Comparison of ENCODE assay signal across 8 mouse cellular contexts in the genomic region with DNA sequence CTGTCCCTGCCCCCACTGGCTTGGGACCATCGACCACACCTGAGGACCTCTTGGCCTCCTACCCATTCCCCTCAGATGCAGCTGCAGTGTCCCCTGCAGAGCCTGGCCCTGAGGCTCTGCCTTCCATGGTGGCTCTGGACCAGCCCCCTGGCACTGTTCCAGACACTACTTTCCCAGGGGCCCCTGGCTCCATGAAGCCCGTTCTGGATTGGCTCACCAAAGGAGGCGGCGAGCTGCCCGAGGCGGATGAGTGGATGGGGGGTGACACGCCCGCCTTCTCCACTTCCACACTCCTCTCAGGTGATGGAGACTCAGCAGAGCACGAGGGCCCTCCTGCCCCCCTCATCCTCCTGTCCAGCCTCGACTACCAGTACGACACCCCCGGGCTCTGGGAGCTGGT. TPM values are rescaled to one million over a fixed set of nuclear protein-coding genes. Genes with fewer than 3 reads are reported as not detected.
DNase-seq lines count a peak whose midpoint lies in the region; ATAC-seq lines count a peak whose summit lies in the region.

No protein-coding gene starts in this region.

- peaks cover 92% of the 10 kb centered on the region for H3K36me3 ChIP-seq in heart, embryonic 12.5 days
- peaks cover 32% of the 10 kb centered on the region for H3K36me3 ChIP-seq in heart, embryonic 11.5 days (ENCODE audit: control insufficient read depth, insufficient read depth, low read length)

- H3K9ac ChIP-seq in heart, embryonic 12.5 days = no peak overlapping the region
- no peak overlapping the region for H3K9ac ChIP-seq in heart, embryonic 11.5 days (ENCODE audit: low read depth, low read length)

- ATAC-seq in heart, embryonic 12.5 days (ENCODE audit: insufficient number of reproducible peaks, low FRiP score) = peak; percentile 33; the same call in 1 of the 2 replicates
- ATAC-seq in heart, embryonic 11.5 days (replicated peaks; ENCODE audit: insufficient number of reproducible peaks, low FRiP score, low TSS enrichment) = no peak

- H3K4me3 ChIP-seq in heart, embryonic 12.5 days = no peak overlapping the region
- no peak overlapping the region for H3K4me3 ChIP-seq in heart, embryonic 11.5 days (ENCODE audit: low read depth, low read length)

- no peaks in the 10 kb centered on the region for H3K27me3 ChIP-seq in heart, embryonic 12.5 days (replicated peaks)
- H3K27me3 ChIP-seq in heart, embryonic 11.5 days (ENCODE audit: control insufficient read depth, insufficient read depth, low read length) = no peaks in the 10 kb centered on the region

- 67% methylated on average over 12 of the region's 12 CpGs for WGBS in heart, embryonic 12.5 days
- 76% methylated on average over 12 of the region's 12 CpGs for WGBS in heart, embryonic 11.5 days (ENCODE audit: insufficient replicate concordance)

- no peak overlapping the region for H3K4me2 ChIP-seq in heart, embryonic 12.5 days
- no peak overlapping the region for H3K4me2 ChIP-seq in heart, embryonic 11.5 days

- peak; percentile 44 to 51 for DNase-seq in left cerebral cortex, postnatal 14 days (ENCODE audit: low spot score in 2 of 2)
- no peak for DNase-seq in left cerebral cortex, adult 9 months (ENCODE audit: low spot score in 2 of 2)
- DNase-seq in adrenal gland, postnatal 10 days = peak; percentile 80
- peak; percentile 45 to 54 for DNase-seq in layer of hippocampus, postnatal 14 days (ENCODE audit: low spot score in 2 of 2)
- no peak for DNase-seq in natural killer cell, adult 2 months (ENCODE audit: low spot score in 2 of 2)
- no peak for DNase-seq in frontal cortex, postnatal 25 days (ENCODE audit: low spot score in 2 of 2)

- H3K27ac ChIP-seq in heart, embryonic 12.5 days (ENCODE audit: poor library complexity, severe bottlenecking) = peak overlapping the region; percentile 16; the same call in 1 of the 2 replicates
- H3K27ac ChIP-seq in heart, embryonic 11.5 days (ENCODE audit: low read depth, low read length) = no peak overlapping the region

- intact Hi-C loops in left cerebral cortex, postnatal 14 days (cut with DNase I) = no loop called here

- no peaks in the 10 kb centered on the region for H3K9me3 ChIP-seq in heart, embryonic 12.5 days (replicated peaks)
- no peaks in the 10 kb centered on the region for H3K9me3 ChIP-seq in heart, embryonic 11.5 days (replicated peaks; ENCODE audit: control insufficient read depth, low read length)

- H3K4me1 ChIP-seq in heart, embryonic 12.5 days (replicated peaks) = peaks cover 37% of the 10 kb centered on the region
- peaks cover 10% of the 10 kb centered on the region for H3K4me1 ChIP-seq in heart, embryonic 11.5 days (ENCODE audit: control insufficient read depth, insufficient read depth, low read length)

RNA-seq across cellular contexts. Expression of gene Plxnb1, which starts 9.8 kb away (rescaled TPM):
- 11.1 and 11.7 TPM in 2 replicates for polyA plus RNA-seq in heart, embryonic 12.5 days (2016; fragmentation: Nextera tagmentation; extraction: Ambion mirVana)
- polyA plus RNA-seq in heart, embryonic 11.5 days (2014; fragmentation: Nextera tagmentation; extraction: Ambion mirVana) = 5.5 and 6.8 TPM in 2 replicates
- 10 to 100 TPM; 67.2 to 69.8 TPM for total RNA-seq in left cerebral cortex, postnatal 14 days (2021)
- 10 to 100 TPM; 46.9 to 69.6 TPM for total RNA-seq in adrenal gland, postnatal 10 days (2021)
- 10 to 100 TPM; 90.5 to 91.9 TPM for total RNA-seq in layer of hippocampus, postnatal 14 days (2021)

RNA-seq across cellular contexts. Expression of gene Tma7, which starts 22.6 kb away (rescaled TPM):
- polyA plus RNA-seq in heart, embryonic 12.5 days (2016; fragmentation: Nextera tagmentation; extraction: Ambion mirVana) = 715 and 742 TPM in 2 replicates
- polyA plus RNA-seq in heart, embryonic 11.5 days (2014; fragmentation: Nextera tagmentation; extraction: Ambion mirVana) = 776 and 790 TPM in 2 replicates
- 100 to 1,000 TPM; 368 to 387 TPM for total RNA-seq in left cerebral cortex, postnatal 14 days (2021)
- 100 to 1,000 TPM; 336 to 351 TPM for total RNA-seq in adrenal gland, postnatal 10 days (2021)
- total RNA-seq in layer of hippocampus, postnatal 14 days (2021) = 100 to 1,000 TPM; 304 to 316 TPM

RNA-seq across cellular contexts. Expression of gene Ccdc51, which starts 22.7 kb away (rescaled TPM):
- polyA plus RNA-seq in heart, embryonic 12.5 days (2016; fragmentation: Nextera tagmentation; extraction: Ambion mirVana) = 14.6 and 16.3 TPM in 2 replicates
- polyA plus RNA-seq in heart, embryonic 11.5 days (2014; fragmentation: Nextera tagmentation; extraction: Ambion mirVana) = 15.5 and 15.8 TPM in 2 replicates
- total RNA-seq in left cerebral cortex, postnatal 14 days (2021) = 1 to 10 TPM; 5.9 to 8.4 TPM
- 10 to 100 TPM; 15.7 to 19.4 TPM for total RNA-seq in adrenal gland, postnatal 10 days (2021)
- total RNA-seq in layer of hippocampus, postnatal 14 days (2021) = 1 to 10 TPM; 7.4 to 9.4 TPM

RNA-seq across cellular contexts. Expression of gene Atrip, which starts 31.1 kb away (rescaled TPM):
- 17.9 and 19.6 TPM in 2 replicates for polyA plus RNA-seq in heart, embryonic 12.5 days (2016; fragmentation: Nextera tagmentation; extraction: Ambion mirVana)
- polyA plus RNA-seq in heart, embryonic 11.5 days (2014; fragmentation: Nextera tagmentation; extraction: Ambion mirVana) = 18.0 and 18.6 TPM in 2 replicates
- 10 to 100 TPM; 28.1 to 29.0 TPM for total RNA-seq in left cerebral cortex, postnatal 14 days (2021)
- total RNA-seq in adrenal gland, postnatal 10 days (2021) = 10 to 100 TPM; 13.8 to 14.2 TPM
- 10 to 100 TPM; 27.3 to 31.7 TPM for total RNA-seq in layer of hippocampus, postnatal 14 days (2021)

RNA-seq across cellular contexts. Expression of gene Trex1, which starts 45.5 kb away (rescaled TPM):
- polyA plus RNA-seq in heart, embryonic 12.5 days (2016; fragmentation: Nextera tagmentation; extraction: Ambion mirVana) = 5.8 and 7.1 TPM in 2 replicates
- polyA plus RNA-seq in heart, embryonic 11.5 days (2014; fragmentation: Nextera tagmentation; extraction: Ambion mirVana) = 5.7 and 7.0 TPM in 2 replicates
- 10 to 100 TPM; 12.0 TPM for total RNA-seq in left cerebral cortex, postnatal 14 days (2021)
- total RNA-seq in adrenal gland, postnatal 10 days (2021) = 10 to 100 TPM; 14.0 to 15.9 TPM
- total RNA-seq in layer of hippocampus, postnatal 14 days (2021) = 10 to 100 TPM in 1 of 2 experiments, 1 to 10 TPM in 1; 9.9 to 10.8 TPM

Comparison
In these comparisons a context has a peak if more than half of its experiments do, and no peak if none do; other contexts are left out.
1. DNase-seq: peak in left cerebral cortex, postnatal 14 days (2 of 2), adrenal gland, postnatal 10 days (single experiment) and layer of hippocampus, postnatal 14 days (2 of 2); none in left cerebral cortex, adult 9 months (0 of 2), natural killer cell, adult 2 months (0 of 2) and frontal cortex, postnatal 25 days (0 of 2).